Mouse (Mus musculus): ENCODE measurements at regions not wholly inside any gene's neighbourhood (a gene's known extent, or its start where the extent isn't known, plus 50 kb on each side); places are given as distances from the start of the nearest gene placed in this dataset.

GRCm38 (mm10) chr13:107599094-107599644 lies 445.1 kb upstream of the Smim15 start:
- H3K4me1 ChIP-seq (ENCODE audit: control insufficient read depth in 1 of 2, insufficient read depth in 2 of 2, low read length in 2 of 2), result peaks cover 3 to 19% of the 10 kb centered on the region in 2 experiments
- TF ChIP-seq HCFC1 (IDR thresholded peaks at IDR 0.05; ENCODE audit: low read depth, low read length) (no peak), EP300 (IDR thresholded peaks at IDR 0.05; ENCODE audit: low read depth in 1 of 2, low read length in 2 of 2) (peak; percentile 54 to 68; a peak in 3 of 4 replicates), ETS1 (IDR thresholded peaks at IDR 0.05; ENCODE audit: low read depth, low read length) (0 out of 2 replicates have a peak, but pooled peaks have one; percentile 11), TAL1 (IDR thresholded peaks at IDR 0.05; ENCODE audit: low read length) (peak; percentile 61), TBP (IDR thresholded peaks at IDR 0.05; ENCODE audit: low read depth, low read length) (no peak), RCOR1 (IDR thresholded peaks at IDR 0.05; ENCODE audit: low read depth, low read length) (peak; percentile 89), GATA1 (IDR thresholded peaks at IDR 0.05; ENCODE audit: low read depth, low read length) (peak; percentile 74), TCF12 (IDR thresholded peaks at IDR 0.05; ENCODE audit: low read depth, low read length) (peak; percentile 65; the same call in 1 of the 2 replicates), SIN3A (IDR thresholded peaks at IDR 0.05; ENCODE audit: low read length) (peak; percentile 15; the same call in 1 of the 2 replicates), POLR2AphosphoS2 (IDR thresholded peaks at IDR 0.05; ENCODE audit: low read length) (no peak), MAX (IDR thresholded peaks at IDR 0.05; ENCODE audit: low read length) (0 out of 2 replicates have a peak, but pooled peaks have one; percentile 21), CHD2 (IDR thresholded peaks at IDR 0.05; ENCODE audit: low read length) (no peak), BHLHE40 (IDR thresholded peaks at IDR 0.05; ENCODE audit: borderline replicate concordance, low read depth, low read length) (0 out of 2 replicates have a peak, but pooled peaks have one; percentile 18), SMC3 (IDR thresholded peaks at IDR 0.05; ENCODE audit: low read depth, low read length) (no peak)

GRCm38 (mm10) chr13:107598391-107598790 lies 445.9 kb upstream of the Smim15 start:
- TF ChIP-seq UBTF (IDR thresholded peaks at IDR 0.05; ENCODE audit: borderline replicate concordance, insufficient read depth, low read depth, low read length) (no peak), CTCF (IDR thresholded peaks at IDR 0.05 in 2 of 3, conservative IDR thresholded peaks at IDR 0.05 in 1 of 3; ENCODE audit: control insufficient read depth in 1 of 3, insufficient read depth in 1 of 3, low read depth in 2 of 3, low read length in 3 of 3, poor library complexity in 1 of 3, severe bottlenecking in 1 of 3) (no peak), CHD2 (IDR thresholded peaks at IDR 0.05; ENCODE audit: low read length) (no peak), RCOR1 (IDR thresholded peaks at IDR 0.05; ENCODE audit: low read depth, low read length) (no peak), NRF1 (IDR thresholded peaks at IDR 0.05; ENCODE audit: insufficient read depth, low read depth, low read length, poor library complexity, severe bottlenecking) (no peak), MXI1 (IDR thresholded peaks at IDR 0.05; ENCODE audit: low read depth, low read length) (no peak), ZNF384 (IDR thresholded peaks at IDR 0.05; ENCODE audit: low read depth, low read length) (no peak), MAX (IDR thresholded peaks at IDR 0.05; ENCODE audit: low read length) (no peak), MAFK (IDR thresholded peaks at IDR 0.05; ENCODE audit: borderline replicate concordance, low read depth, low read length) (no peak), EP300 (IDR thresholded peaks at IDR 0.05; ENCODE audit: low read depth in 1 of 2, low read length in 2 of 2) (no peak), HCFC1 (IDR thresholded peaks at IDR 0.05; ENCODE audit: low read depth, low read length) (no peak)
- Histone ChIP-seq H3K4me1 (ENCODE audit: control insufficient read depth in 1 of 2, insufficient read depth in 2 of 2, low read length in 2 of 2) (peaks cover 3 to 19% of the 10 kb centered on the region in 2 experiments), H3K36me3 (ENCODE audit: control insufficient read depth in 1 of 2, insufficient read depth in 2 of 2, low read length in 2 of 2) (peaks cover 0 to 9% of the 10 kb centered on the region in 2 experiments; a peak in 2 of 4 replicates), H3K79me2 (ENCODE audit: control insufficient read depth, insufficient read depth, low read length, poor library complexity) (no peaks in the 10 kb centered on the region), H3K9me3 (replicated peaks; ENCODE audit: insufficient read depth, low read length) (no peaks in the 10 kb centered on the region), H3K9ac (ENCODE audit: control insufficient read depth, low read depth, low read length, poor library complexity, severe bottlenecking) (no peak overlapping the region), H3K27ac (ENCODE audit: control insufficient read depth, low read depth, low read length) (no peak overlapping the region), H3K27me3 (ENCODE audit: control insufficient read depth in 1 of 2, insufficient read depth in 2 of 2, low read length in 2 of 2) (no peaks in the 10 kb centered on the region; a peak in 1 of 4 replicates), H3K4me3 (ENCODE audit: control insufficient read depth in 1 of 2, insufficient read depth in 1 of 2, low read depth in 2 of 2, low read length in 2 of 2) (no peak overlapping the region)
- peak; percentile 26 for DNase-seq (ENCODE audit: low read depth, low spot score)

More at GRCm38 (mm10) chr13:107599094-107599644, 445.1 kb upstream of the Smim15 start:
- peak overlapping the region in 1 of 2 experiments; percentile 27; a peak in 1 of 4 replicates for H3K4me3 ChIP-seq (ENCODE audit: control insufficient read depth in 1 of 2, insufficient read depth in 1 of 2, low read depth in 2 of 2, low read length in 2 of 2)
- no peaks in the 10 kb centered on the region for H3K9me3 ChIP-seq (replicated peaks; ENCODE audit: insufficient read depth, low read length)
- no peaks in the 10 kb centered on the region; a peak in 1 of 4 replicates for H3K27me3 ChIP-seq (ENCODE audit: control insufficient read depth in 1 of 2, insufficient read depth in 2 of 2, low read length in 2 of 2)
- DNase-seq (ENCODE audit: low read depth, low spot score), result peak; percentile 82
- H3K9ac ChIP-seq (ENCODE audit: control insufficient read depth, low read depth, low read length, poor library complexity, severe bottlenecking), result no peak overlapping the region
- no peaks in the 10 kb centered on the region for H3K79me2 ChIP-seq (ENCODE audit: control insufficient read depth, insufficient read depth, low read length, poor library complexity)
- peaks cover 0 to 9% of the 10 kb centered on the region in 2 experiments; a peak in 2 of 4 replicates for H3K36me3 ChIP-seq (ENCODE audit: control insufficient read depth in 1 of 2, insufficient read depth in 2 of 2, low read length in 2 of 2)
- H3K27ac ChIP-seq (ENCODE audit: control insufficient read depth, low read depth, low read length), result no peak overlapping the region
